Mouse (Mus musculus) heart, embryonic 14.5 days (tissue): ENCODE results near the gene Psma6. TPM values are rescaled to one million over a fixed set of nuclear protein-coding genes. Genes with fewer than 3 reads are reported as not detected.
A peak's percentile ranks its signal among the peaks of the same experiment; 100 is the strongest.

Source experiments
- ATAC-seq: fragments of 200-750 bp; cut with Nextera tagmentation; 2 replicates; pipeline ENCODE4 v1.8.0; 2017; ENCODE audit warnings: low read depth, moderate TSS enrichment; ENCODE audit not compliant: insufficient number of reproducible peaks, insufficient read depth, low FRiP score
- H3K27ac ChIP-seq, 2 experiments: fragments of 200-500 bp in 1 of 2; fragments of 300-500 bp in 1 of 2; sonication (generic) in 1 of 2; replicated peaks in 1 of 2; 2 replicates each; pipeline ENCODE4 v1.5.1; 2012 to 2014; ENCODE audit warnings: low read depth in 2 of 2, low read length in 2 of 2, control low read depth in 1 of 2, mild to moderate bottlenecking in 1 of 2, mixed read lengths in 1 of 2; ENCODE audit not compliant: control insufficient read depth in 1 of 2, insufficient read depth in 1 of 2
- H3K27me3 ChIP-seq: fragments of 300-500 bp; sonication (generic); 2 replicates; pipeline ENCODE4 v1.6.1; 2014; ENCODE audit warnings: mild to moderate bottlenecking, low read length, control low read depth; ENCODE audit not compliant: control insufficient read depth, insufficient read depth
- H3K36me3 ChIP-seq: fragments of 300-500 bp; sonication (generic); 2 replicates; pipeline ENCODE4 v1.6.1; 2014; ENCODE audit warnings: mild to moderate bottlenecking, control low read depth, low read length, mixed read lengths; ENCODE audit not compliant: control insufficient read depth, insufficient read depth
- H3K4me1 ChIP-seq, 2 experiments: fragments of 200-500 bp in 1 of 2; fragments of 300-500 bp in 1 of 2; sonication (generic) in 1 of 2; 2 replicates each; pipeline ENCODE4 v1.6.1; 2012 to 2014; ENCODE audit warnings: low read length in 2 of 2, control low read depth in 1 of 2, mixed read lengths in 1 of 2; ENCODE audit not compliant: control insufficient read depth in 2 of 2, insufficient read depth in 2 of 2
- H3K4me2 ChIP-seq: fragments of 300-500 bp; sonication (generic); 2 replicates; pipeline ENCODE4 v1.6.1; 2014; ENCODE audit warnings: mild to moderate bottlenecking, low read length
- H3K4me3 ChIP-seq, 2 experiments: fragments of 200-500 bp in 1 of 2; fragments of 300-500 bp in 1 of 2; sonication (generic) in 1 of 2; 2 replicates each; pipeline ENCODE4 v1.5.1; 2012 to 2014; ENCODE audit warnings: low read length in 2 of 2, mild to moderate bottlenecking in 2 of 2, control low read depth in 1 of 2, low read depth in 1 of 2, moderate library complexity in 1 of 2; ENCODE audit not compliant: control insufficient read depth in 1 of 2, insufficient read depth in 1 of 2
- H3K9ac ChIP-seq: fragments of 300-500 bp; sonication (generic); 2 replicates; pipeline ENCODE4 v1.6.1; 2014; ENCODE audit warnings: mild to moderate bottlenecking, low read length
- H3K9me3 ChIP-seq: fragments of 300-500 bp; sonication (generic); 2 replicates; pipeline ENCODE4 v1.6.1; 2016; ENCODE audit warnings: low read length, control low read depth; ENCODE audit not compliant: control insufficient read depth
- WGBS: fragments of 180-500 bp; shearing (Covaris S2); extraction: QIAGEN DNeasy Blood & Tissue Kit; methylation state at CpG from one replicate; pipeline ENCODE4 v1.1.7; 2014; 5-methylcytosine and 5-hydroxymethylcytosine counted together
- polyA plus RNA-seq: library from polyadenylated mRNA; unstranded; fragments of >200 nt; fragmentation: Nextera tagmentation; extraction: Ambion mirVana; gene quantifications from 2 replicates; pipeline ENCODE4 v1.2.1, GENCODE M21; 2014

The Psma6 gene
- polyA plus RNA-seq, 1 experiment from 2014 or later = 344 TPM

DNA sequence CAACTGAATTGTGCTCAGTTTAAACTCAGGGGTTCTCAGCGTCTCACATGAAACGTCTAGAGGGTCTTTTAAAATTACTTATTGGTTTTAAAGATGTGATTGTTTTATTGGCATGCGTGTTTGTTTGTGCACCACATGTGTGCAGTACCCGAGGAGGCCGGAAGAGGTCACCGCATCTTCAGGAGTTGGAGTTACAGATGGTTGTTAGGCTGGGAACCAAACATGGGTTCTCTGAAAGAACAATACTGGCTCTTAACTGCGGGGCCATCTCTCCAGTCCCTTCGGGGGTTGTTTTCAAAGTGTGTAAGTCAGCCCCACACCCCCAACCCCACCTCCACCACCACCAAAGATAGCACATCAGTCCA, 48.9 kb downstream of the Psma6 start:
- H3K36me3 ChIP-seq = no peaks in the 10 kb centered on the region
- H3K9me3 ChIP-seq = peaks cover 5% of the 10 kb centered on the region
- H3K4me3 ChIP-seq = no peak overlapping the region
- no peak overlapping the region for H3K27ac ChIP-seq
- WGBS = 90% methylated on average over 8 of the region's 8 CpGs
- no peaks in the 10 kb centered on the region for H3K27me3 ChIP-seq
- no peak for ATAC-seq
- H3K9ac ChIP-seq = no peak overlapping the region
- H3K4me2 ChIP-seq = no peak overlapping the region
- peaks cover 8 to 12% of the 10 kb centered on the region in 2 experiments for H3K4me1 ChIP-seq

DNA sequence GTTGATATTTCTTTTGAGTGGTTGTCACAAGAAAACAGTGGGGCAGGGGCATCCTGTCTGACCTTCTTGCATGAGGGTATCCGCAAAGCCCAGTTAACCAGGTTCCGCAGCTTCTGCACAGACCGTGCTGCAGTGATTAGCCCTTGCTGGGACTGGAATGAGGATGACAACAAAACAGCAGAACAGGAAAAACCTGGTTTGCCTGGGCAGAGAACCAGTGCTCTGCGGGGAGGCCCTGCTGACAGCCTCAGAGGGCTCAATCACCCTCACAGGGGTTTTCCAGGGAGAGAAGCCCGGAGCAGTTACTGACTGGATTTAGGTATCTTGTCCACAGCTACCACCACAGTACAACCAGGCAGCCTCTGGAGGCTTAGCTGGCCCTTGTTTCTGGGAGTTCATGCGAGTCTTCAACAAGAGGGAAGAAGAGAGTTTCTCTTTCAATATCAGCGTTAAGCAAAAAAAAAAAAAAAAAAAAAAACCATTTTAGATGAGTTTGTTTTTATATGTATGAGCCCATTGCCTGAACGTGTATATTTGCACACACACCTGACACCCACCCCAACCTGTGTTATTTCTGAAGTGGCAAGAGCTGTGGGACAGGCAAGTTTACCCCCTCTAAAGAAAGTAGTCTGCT, 49.9 kb downstream of the Psma6 start:
- Histone ChIP-seq H3K36me3 (no peaks in the 10 kb centered on the region), H3K4me1 (peaks cover 16 to 19% of the 10 kb centered on the region in 2 experiments), H3K9ac (no peak overlapping the region; the same call in 1 of the 2 replicates), H3K4me2 (no peak overlapping the region), H3K27ac (no peak overlapping the region; a peak in 1 of 4 replicates), H3K9me3 (peaks cover 5% of the 10 kb centered on the region), H3K4me3 (no peak overlapping the region), H3K27me3 (no peaks in the 10 kb centered on the region)
- 39% methylated on average over 8 of the region's 8 CpGs for WGBS
- no peak; the same call in 1 of the 2 replicates for ATAC-seq

DNA sequence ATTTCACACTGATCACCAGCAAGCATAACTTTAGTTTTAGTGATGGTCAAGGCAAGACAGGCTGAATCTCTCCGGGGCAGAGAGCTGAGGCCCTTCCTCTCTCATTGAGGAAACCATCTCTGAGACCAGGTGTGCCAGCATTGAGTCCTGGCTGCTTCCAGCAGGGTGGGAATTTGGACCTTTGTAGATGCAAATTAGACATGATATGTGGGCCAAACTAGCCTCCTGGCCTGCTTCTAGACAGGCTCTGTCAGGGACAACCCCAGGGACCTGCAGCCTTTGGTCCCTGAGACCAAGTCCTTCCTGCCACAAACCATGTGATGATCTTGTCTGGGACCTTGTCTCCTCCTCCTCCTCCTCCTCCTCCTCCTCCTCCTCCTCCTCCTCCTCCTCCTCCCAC, 51.1 kb downstream of the Psma6 start:
- no peak overlapping the region for H3K4me2 ChIP-seq
- no peak overlapping the region for H3K9ac ChIP-seq
- 73% methylated on average over 1 of the region's 1 CpGs for WGBS
- no peak for ATAC-seq
- peaks cover 5% of the 10 kb centered on the region for H3K9me3 ChIP-seq
- H3K36me3 ChIP-seq = no peaks in the 10 kb centered on the region
- peaks cover 18 to 20% of the 10 kb centered on the region in 2 experiments for H3K4me1 ChIP-seq
- no peak overlapping the region for H3K27ac ChIP-seq
- no peaks in the 10 kb centered on the region for H3K27me3 ChIP-seq
- no peak overlapping the region for H3K4me3 ChIP-seq

DNA sequence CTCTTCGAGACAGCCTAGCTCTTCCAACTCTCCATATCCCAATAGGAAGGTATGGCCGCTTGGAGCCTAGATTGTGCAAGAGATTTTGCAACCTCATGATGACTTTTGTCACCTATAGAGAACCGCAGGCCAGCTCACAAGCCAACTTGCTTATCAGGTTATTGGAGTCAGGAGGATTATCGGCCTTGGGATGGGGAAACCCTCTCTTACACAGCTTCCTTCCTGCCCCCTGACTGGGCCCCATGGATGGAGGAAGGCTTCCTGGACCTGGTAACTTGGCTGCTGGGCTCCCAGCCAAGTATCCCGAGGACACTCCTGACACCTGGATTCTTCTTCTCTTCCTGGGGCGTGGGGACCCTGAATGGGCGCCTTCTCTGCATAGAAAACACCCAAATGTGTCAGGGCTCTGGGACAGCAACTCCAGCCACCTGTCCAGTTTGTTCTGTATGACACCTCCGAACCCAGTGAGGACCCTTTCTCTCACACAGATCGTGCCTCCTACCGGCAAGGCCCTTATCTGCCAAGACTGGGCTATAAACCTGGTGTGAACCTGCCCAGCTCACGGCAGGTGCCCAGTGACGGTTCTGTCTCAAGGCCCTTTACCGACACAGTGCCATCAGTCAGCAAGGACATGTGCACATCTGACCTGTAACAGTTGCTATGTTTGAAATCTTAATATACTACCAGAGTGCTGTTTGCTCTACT, 53.3 kb downstream of the Psma6 start:
- no peak for ATAC-seq

DNA sequence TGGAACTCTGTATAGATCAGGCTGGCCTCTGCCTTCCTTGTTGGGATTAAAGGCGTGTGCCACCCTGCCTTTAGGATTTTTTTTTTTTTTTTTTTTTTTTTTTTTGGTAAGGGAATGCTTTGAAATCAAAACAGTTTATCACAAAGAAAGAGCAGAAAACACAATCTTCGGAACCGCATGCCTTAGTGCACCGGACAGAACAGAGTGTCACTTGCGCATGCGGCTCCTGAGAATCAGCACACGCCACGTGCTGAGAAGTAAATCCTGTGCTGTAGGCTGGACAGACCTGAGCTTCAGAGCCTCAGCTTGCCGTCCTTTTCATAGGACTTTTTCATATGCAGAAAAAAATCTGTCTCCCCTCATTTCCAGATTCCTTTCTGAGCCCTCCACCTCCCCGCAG, 54.0 kb downstream of the Psma6 start:
- peak overlapping the region; percentile 26 for H3K4me2 ChIP-seq

More for the DNA sequence above, 53.3 kb downstream of the Psma6 start:
- 50% methylated on average over 13 of the region's 13 CpGs for WGBS
- H3K27ac ChIP-seq = 0 out of 4 replicates have a peak overlapping the region, but pooled peaks of 1 of the 2 experiments have one; percentile 9
- H3K9ac ChIP-seq = no peak overlapping the region
- H3K4me2 ChIP-seq = no peak overlapping the region
- peaks cover 5% of the 10 kb centered on the region for H3K9me3 ChIP-seq
- H3K36me3 ChIP-seq = no peaks in the 10 kb centered on the region
- H3K4me1 ChIP-seq = peaks cover 18 to 24% of the 10 kb centered on the region in 2 experiments
- no peak overlapping the region for H3K4me3 ChIP-seq
- H3K27me3 ChIP-seq = no peaks in the 10 kb centered on the region

DNA sequence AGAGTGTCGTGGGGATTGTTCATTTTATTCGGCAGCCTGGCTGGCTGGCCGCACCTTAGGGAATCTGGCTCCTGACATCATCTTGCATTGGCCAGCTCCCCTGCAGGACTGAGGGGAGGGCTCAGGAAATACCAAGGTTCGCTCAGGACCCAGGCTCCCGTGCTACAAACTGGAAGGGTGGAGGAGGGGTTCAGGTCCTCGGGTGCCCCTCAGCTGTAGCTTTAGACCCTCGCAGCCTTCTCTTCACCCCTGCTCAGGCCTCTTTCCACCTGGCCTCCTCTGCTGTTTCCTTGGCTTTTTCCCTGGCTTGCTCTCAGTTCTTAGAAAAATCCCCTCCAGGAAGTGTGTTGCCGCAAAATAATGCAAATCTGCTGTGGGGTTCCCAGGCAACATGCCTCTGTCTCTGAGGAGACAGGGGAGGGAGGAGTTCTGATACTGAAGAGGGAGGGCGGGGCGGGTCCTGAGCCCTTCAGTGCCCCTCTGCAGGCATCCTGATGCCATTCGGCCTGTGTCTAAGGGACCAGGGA, 54.7 kb downstream of the Psma6 start:
- no peaks in the 10 kb centered on the region for H3K9me3 ChIP-seq
- H3K27ac ChIP-seq = peak overlapping the region in 1 of 2 experiments; percentile 10; a peak in 2 of 4 replicates
- no peak for ATAC-seq
- WGBS = 21% methylated on average over 11 of the region's 11 CpGs
- no peaks in the 10 kb centered on the region for H3K27me3 ChIP-seq
- H3K4me2 ChIP-seq = peak overlapping the region; percentile 26
- no peaks in the 10 kb centered on the region for H3K36me3 ChIP-seq
- H3K9ac ChIP-seq = peak overlapping the region; percentile 35; the same call in 1 of the 2 replicates
- no peak overlapping the region for H3K4me3 ChIP-seq
- peaks cover 29 to 37% of the 10 kb centered on the region in 2 experiments for H3K4me1 ChIP-seq

More for the DNA sequence above, 54.0 kb downstream of the Psma6 start:
- peaks cover 1% of the 10 kb centered on the region for H3K9me3 ChIP-seq
- WGBS = 75% methylated on average over 10 of the region's 10 CpGs
- no peak for ATAC-seq
- H3K36me3 ChIP-seq = no peaks in the 10 kb centered on the region
- peak overlapping the region in 1 of 2 experiments; percentile 10; a peak in 2 of 4 replicates for H3K27ac ChIP-seq
- no peak overlapping the region for H3K4me3 ChIP-seq
- peaks cover 24 to 32% of the 10 kb centered on the region in 2 experiments for H3K4me1 ChIP-seq
- H3K27me3 ChIP-seq = no peaks in the 10 kb centered on the region
- H3K9ac ChIP-seq = peak overlapping the region; percentile 35; the same call in 1 of the 2 replicates

DNA sequence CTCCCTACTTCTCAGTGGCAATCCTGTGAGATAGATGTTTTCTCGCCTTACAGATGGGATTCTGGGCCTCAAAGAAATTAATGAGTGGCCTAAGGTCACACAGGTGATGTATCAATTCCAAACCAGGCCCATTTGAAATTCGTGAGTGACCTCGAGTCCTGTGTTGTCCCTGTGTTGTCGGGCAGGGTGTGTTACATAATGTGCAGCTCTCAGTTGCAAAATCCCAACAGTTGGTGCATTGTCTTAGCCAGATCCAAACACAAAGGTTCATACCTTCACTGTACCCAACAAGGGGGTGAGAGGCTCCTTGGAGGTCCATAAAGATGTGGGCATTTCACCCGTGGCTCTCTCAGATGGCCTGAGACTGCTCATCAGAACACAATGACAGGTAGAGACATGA, 56.4 kb downstream of the Psma6 start:
- no peak for ATAC-seq
- H3K9ac ChIP-seq = no peak overlapping the region
- H3K4me2 ChIP-seq = no peak overlapping the region
- no peaks in the 10 kb centered on the region for H3K36me3 ChIP-seq
- peaks cover 32 to 40% of the 10 kb centered on the region in 2 experiments for H3K4me1 ChIP-seq
- no peaks in the 10 kb centered on the region for H3K9me3 ChIP-seq
- H3K4me3 ChIP-seq = no peak overlapping the region
- H3K27ac ChIP-seq = no peak overlapping the region
- H3K27me3 ChIP-seq = no peaks in the 10 kb centered on the region
- 86% methylated on average over 5 of the region's 5 CpGs for WGBS
